Mouse (Mus musculus) spleen, postnatal 0 days (tissue): ENCODE data around the gene Mterf2. TPM values are rescaled to one million over a fixed set of nuclear protein-coding genes. Genes with fewer than 3 reads are reported as not detected.

Experiments
- polyA plus RNA-seq: library from polyadenylated mRNA; unstranded; fragments of >200 nt; fragmentation: Nextera tagmentation; extraction: Ambion mirVana; gene quantifications from 2 replicates; pipeline ENCODE4 v1.2.1, GENCODE M21; 2015

The Mterf2 gene
- 5.0 and 6.0 TPM in 2 replicates for polyA plus RNA-seq

GRCm38 (mm10) chr10:85127395-85128287 lies at the start of gene Mterf2:
Mterf2 (minus strand) TSS chr10:85128027.

DNA sequence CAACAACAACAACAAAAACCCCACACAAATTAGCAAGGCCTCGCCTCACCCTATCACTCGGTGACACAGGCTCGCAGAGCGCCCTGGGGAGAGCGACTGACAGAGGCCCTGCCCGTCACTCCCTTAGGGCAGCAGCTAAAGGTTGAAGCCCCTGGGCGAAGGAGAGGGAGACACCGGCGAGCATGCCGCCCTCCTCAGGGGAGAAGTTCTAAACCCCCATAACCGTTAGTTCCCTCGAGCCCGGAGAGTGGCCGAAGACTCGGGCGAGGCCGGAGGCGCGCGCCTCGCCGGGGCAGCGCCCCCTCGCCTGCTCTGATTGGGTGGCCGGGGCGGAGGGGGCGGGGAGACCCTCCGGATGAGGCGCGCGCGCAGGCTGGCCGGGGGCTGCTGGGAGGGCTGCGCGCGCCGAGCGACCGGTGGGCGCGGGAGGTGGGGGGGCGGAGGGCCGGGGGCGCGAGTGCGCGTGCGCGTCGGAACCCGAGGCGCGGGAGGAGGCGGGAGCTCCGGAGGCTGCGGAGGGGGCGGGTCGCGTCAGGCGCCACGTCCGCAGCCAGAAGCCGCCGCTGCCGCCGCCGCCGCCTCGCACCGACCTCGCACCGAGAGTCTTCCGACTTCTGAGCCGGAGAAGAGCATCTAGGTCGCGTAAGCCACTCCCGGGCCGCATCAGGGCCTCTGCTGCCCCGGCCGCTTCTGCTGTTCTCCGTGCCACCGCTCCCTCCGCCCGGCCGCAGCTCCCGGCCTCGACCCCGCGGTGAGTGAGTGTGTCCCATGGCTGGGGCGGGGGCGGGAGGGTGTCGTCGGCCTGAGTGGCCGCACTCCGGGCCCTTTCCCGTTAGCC lies 25.4 kb downstream of the Mterf2 start, which contains the start of the genes Fhl4 and Tmem263:
Gene Fhl4, minus strand, starts transcription at position 249 of the 838 bp plus-strand sequence.
Gene Tmem263, plus strand, starts transcription at position 381 of the 838 bp plus-strand sequence.

Other genes starting within 250 kb of the Mterf2 start
- 4.3 and 5.3 TPM in 2 replicates for gene Ric8b, start 210.4 kb downstream of the Mterf2 start, polyA plus RNA-seq
- gene Fhl4, start 25.5 kb downstream of the Mterf2 start, polyA plus RNA-seq = 0.57 and 0.73 TPM in 2 replicates
- gene Tmem263, start 25.4 kb downstream of the Mterf2 start, polyA plus RNA-seq = 19.6 and 21.2 TPM in 2 replicates
- 9.5 and 11.8 TPM in 2 replicates for gene Cry1, start 57.0 kb upstream of the Mterf2 start, polyA plus RNA-seq